Mouse (Mus musculus) CH12.LX (cell line): ENCODE measurements around the gene Hoxd3. TPM values are rescaled to one million over a fixed set of nuclear protein-coding genes. Genes with fewer than 3 reads are reported as not detected.

ENCODE experiments used
- DNase-seq: peaks from one replicate; pipeline ENCODE4 v3.0.0-alpha.2; 2013; ENCODE audit errors: extremely low read depth
- H3K27ac ChIP-seq: 2 replicates; pipeline ENCODE4 v1.5.1; 2012; ENCODE audit warnings: low read depth, mild to moderate bottlenecking, control low read depth, moderate library complexity; ENCODE audit not compliant: insufficient read depth
- H3K27me3 ChIP-seq: replicated peaks from 2 replicates; pipeline ENCODE3; 2012; ENCODE audit warnings: inconsistent platforms
- H3K36me3 ChIP-seq, 2 experiments: replicated peaks in 1 of 2; 2 replicates each; pipeline versions ENCODE3 to v1.6.1; 2012; ENCODE audit warnings: inconsistent platforms in 1 of 2, low read length in 1 of 2, mild to moderate bottlenecking in 1 of 2, mixed read lengths in 1 of 2, moderate library complexity in 1 of 2; ENCODE audit not compliant: control insufficient read depth in 1 of 2, insufficient read depth in 1 of 2
- H3K4me1 ChIP-seq, 2 experiments: 2 replicates each; pipeline ENCODE4 v1.6.1; 2012; ENCODE audit warnings: inconsistent platforms in 1 of 2, moderate library complexity in 1 of 2; ENCODE audit not compliant: insufficient read depth in 2 of 2, control insufficient read depth in 1 of 2
- H3K4me2 ChIP-seq: 2 replicates; pipeline ENCODE4 v1.6.1; 2012; ENCODE audit warnings: low read depth, mild to moderate bottlenecking, control low read depth; ENCODE audit not compliant: poor library complexity, insufficient read depth, severe bottlenecking
- H3K4me3 ChIP-seq, 3 experiments: fragments of 150-350 bp in 1 of 3; sonication (generic) in 1 of 3; replicated peaks in 1 of 3; 2 replicates each; pipeline versions ENCODE3 to v1.5.1; 2011 to 2012; ENCODE audit warnings: low read depth in 2 of 3, low read length in 2 of 3, mild to moderate bottlenecking in 2 of 3, moderate library complexity in 2 of 3, control low read depth in 1 of 3, improper control_type of control experiment in 1 of 3, inconsistent platforms in 1 of 3, mixed read lengths in 1 of 3; ENCODE audit not compliant: poor library complexity in 1 of 3
- H3K79me2 ChIP-seq: replicated peaks from 2 replicates; pipeline ENCODE4 v1.6.1; 2012; ENCODE audit warnings: mild to moderate bottlenecking, moderate library complexity; ENCODE audit not compliant: control insufficient read depth, poor library complexity, insufficient read depth, severe bottlenecking; ENCODE audit errors: extremely low read depth
- H3K9ac ChIP-seq: 2 replicates; pipeline ENCODE4 v1.6.1; 2012; ENCODE audit warnings: low read depth, mild to moderate bottlenecking, control low read depth, moderate library complexity; ENCODE audit not compliant: insufficient read depth
- H3K9me3 ChIP-seq: replicated peaks from 2 replicates; pipeline ENCODE3; 2012; ENCODE audit warnings: low read length, inconsistent platforms, mixed read lengths
- BHLHE40 ChIP-seq: IDR thresholded peaks from 2 replicates; pipeline ENCODE4 v1.6.1; 2011; ENCODE audit warnings: mild to moderate bottlenecking, low read depth, low read length, improper control_type of control experiment
- CHD2 ChIP-seq: IDR thresholded peaks from 2 replicates; pipeline ENCODE4 v1.6.1; 2011; ENCODE audit warnings: low read length, improper control_type of control experiment
- E2F4 ChIP-seq: IDR thresholded peaks from 2 replicates; pipeline ENCODE4 v1.6.1; 2011; ENCODE audit warnings: low read depth, low read length, improper control_type of control experiment; ENCODE audit not compliant: insufficient replicate concordance
- ELF1 ChIP-seq: IDR thresholded peaks from 2 replicates; pipeline ENCODE4 v1.6.1; 2014; ENCODE audit warnings: low read depth, mild to moderate bottlenecking, inconsistent platforms, low read length, improper control_type of control experiment
- EP300 ChIP-seq: IDR thresholded peaks from 2 replicates; pipeline ENCODE4 v1.6.1; 2011; ENCODE audit warnings: low read length, improper control_type of control experiment
- GABPA ChIP-seq: IDR thresholded peaks from 2 replicates; pipeline ENCODE4 v1.6.1; 2012; ENCODE audit warnings: low read depth, low read length, improper control_type of control experiment, inconsistent platforms; ENCODE audit not compliant: insufficient replicate concordance
- HCFC1 ChIP-seq: IDR thresholded peaks from 2 replicates; pipeline ENCODE4 v1.6.1; 2012; ENCODE audit warnings: low read depth, mild to moderate bottlenecking, inconsistent platforms, low read length, improper control_type of control experiment
- JUND ChIP-seq: conservative IDR thresholded peaks from 2 replicates; pipeline ENCODE4 v1.6.1; 2011; ENCODE audit warnings: low read depth, low read length, improper control_type of control experiment
- KAT2A ChIP-seq: IDR thresholded peaks from 2 replicates; pipeline ENCODE4 v1.6.1; 2012; ENCODE audit warnings: low read length, improper control_type of control experiment, inconsistent platforms; ENCODE audit not compliant: insufficient replicate concordance
- MAFK ChIP-seq: IDR thresholded peaks from 2 replicates; pipeline ENCODE4 v1.6.1; 2011; ENCODE audit warnings: low read length, improper control_type of control experiment; ENCODE audit not compliant: insufficient replicate concordance
- MAX ChIP-seq: IDR thresholded peaks from 2 replicates; pipeline ENCODE4 v1.6.1; 2011; ENCODE audit warnings: low read length, improper control_type of control experiment
- MAZ ChIP-seq: IDR thresholded peaks from 2 replicates; pipeline ENCODE4 v1.6.1; 2012; ENCODE audit warnings: low read depth, mild to moderate bottlenecking, inconsistent platforms, low read length, improper control_type of control experiment, moderate library complexity
- MEF2A ChIP-seq: IDR thresholded peaks from 2 replicates; pipeline ENCODE4 v1.6.1; 2014; ENCODE audit warnings: low read depth, mild to moderate bottlenecking, inconsistent platforms, low read length, improper control_type of control experiment, borderline replicate concordance
- MYC ChIP-seq: IDR thresholded peaks from 2 replicates; pipeline ENCODE4 v1.6.1; 2011; ENCODE audit warnings: low read depth, mild to moderate bottlenecking, improper control_type of control experiment, low read length
- NELFE ChIP-seq: IDR thresholded peaks from 2 replicates; pipeline ENCODE4 v1.6.1; 2011; ENCODE audit warnings: low read depth, low read length, improper control_type of control experiment
- RAD21 ChIP-seq: IDR thresholded peaks from 2 replicates; pipeline ENCODE4 v1.6.1; 2011; ENCODE audit warnings: low read depth, mild to moderate bottlenecking, low read length, improper control_type of control experiment, moderate library complexity
- SMC3 ChIP-seq: IDR thresholded peaks from 2 replicates; pipeline ENCODE4 v1.6.1; 2011; ENCODE audit warnings: low read depth, low read length, improper control_type of control experiment
- USF1 ChIP-seq: IDR thresholded peaks from 2 replicates; pipeline ENCODE4 v1.6.1; 2014; ENCODE audit warnings: low read depth, mild to moderate bottlenecking, inconsistent platforms, low read length, improper control_type of control experiment
- USF2 ChIP-seq: conservative IDR thresholded peaks from 2 replicates; pipeline ENCODE4 v1.6.1; 2011; ENCODE audit warnings: low read depth, low read length, improper control_type of control experiment
- ZNF384 ChIP-seq: IDR thresholded peaks from 2 replicates; pipeline ENCODE4 v1.6.1; 2012; ENCODE audit warnings: low read depth, low read length, improper control_type of control experiment, inconsistent platforms
- dilution Hi-C: fragments of 300-500 bp; cut with MboI; formaldehyde crosslinking; loops from 2 replicates; pipeline ENCODE4 v1.14.3; 2020; ENCODE audit warnings: low sequenced_read_pairs; ENCODE audit not compliant: extremely low pct_unique_long_range_greater_than_20kb, extremely low pct_ligation_motif_present
- in situ Hi-C: fragments of 300-500 bp; cut with MboI; formaldehyde crosslinking; loops from 3 replicates; pipeline ENCODE4 v1.14.3; 2019; ENCODE audit warnings: low sequenced_read_pairs, low pct_ligation_motif_present, low pct_unique_long_range_greater_than_20kb, mixed read lengths
- polyA plus RNA-seq: library from polyadenylated mRNA; unstranded; fragments of >175 nt; gene quantifications from 2 replicates; pipeline ENCODE4 v1.2.1, GENCODE M21; 2012; ENCODE audit warnings: low read depth; ENCODE audit not compliant: insufficient read length
- total RNA-seq, 2 experiments: library from RNA; depleted of rRNA; stranded (reverse); fragments of 300-350 nt in 1 of 2; fragments of >200 nt in 1 of 2; gene quantifications; 2 replicates each; pipeline ENCODE4 v1.2.3; 2012 to 2014

Gene Hoxd3
- total and polyA plus RNA-seq, 3 experiments = 0.12 to 1.1 TPM; not detected in 1

- peaks cover 16% of the 10 kb centered on the region for H3K9me3 ChIP-seq
- in situ Hi-C loops (no loop called here), dilution Hi-C loops (no loop called here)
- H3K4me2 ChIP-seq = no peak overlapping the region
- no peak for TF ChIP-seq ZNF384
- TF ChIP-seq SMC3 = no peak
- TF ChIP-seq KAT2A = no peak
- TF ChIP-seq MEF2A = no peak
- no peak for TF ChIP-seq ELF1
- TF ChIP-seq GABPA = no peak
- no peak for TF ChIP-seq HCFC1
- no peak overlapping the region for H3K9ac ChIP-seq
- peaks cover 6% of the 10 kb centered on the region; the same call in 1 of the 2 replicates for H3K79me2 ChIP-seq
- DNase-seq = no peak
- H3K27me3 ChIP-seq = no peaks in the 10 kb centered on the region
- H3K36me3 ChIP-seq = peaks cover 7 to 29% of the 10 kb centered on the region in 2 experiments
- H3K4me1 ChIP-seq = peaks cover 14 to 48% of the 10 kb centered on the region in 2 experiments
- no peak overlapping the region for H3K27ac ChIP-seq
- no peak overlapping the region for H3K4me3 ChIP-seq
Observed at GRCm38 (mm10) chr2:74735851-74736687, 24.3 kb downstream of the Hoxd3 start.

GRCm38 (mm10) chr2:74736688-74737577 is 25.2 kb downstream of the Hoxd3 start:
- peaks cover 3% of the 10 kb centered on the region; the same call in 1 of the 2 replicates for H3K79me2 ChIP-seq
- no peak for DNase-seq
- in situ Hi-C loops = no loop called here
- peak overlapping the region; percentile 63; the same call in 1 of the 2 replicates for H3K4me2 ChIP-seq
- peaks cover 14 to 40% of the 10 kb centered on the region in 2 experiments for H3K4me1 ChIP-seq
- H3K27ac ChIP-seq = no peak overlapping the region; the same call in 1 of the 2 replicates
- H3K4me3 ChIP-seq = no peak overlapping the region
- H3K9ac ChIP-seq = no peak overlapping the region
- TF ChIP-seq MAFK (no peak), MEF2A (no peak), E2F4 (no peak), EP300 (no peak), MYC (no peak), HCFC1 (no peak), BHLHE40 (no peak), RAD21 (no peak), USF1 (no peak), MAZ (no peak), USF2 (no peak), MAX (no peak), NELFE (no peak), JUND (no peak), CHD2 (no peak)
- TF ChIP-seq, all 38 proteins: peak for 0
- Histone ChIP-seq H3K27me3 (no peaks in the 10 kb centered on the region), H3K9me3 (peaks cover 16% of the 10 kb centered on the region), H3K36me3 (peaks cover 7 to 29% of the 10 kb centered on the region in 2 experiments)
- dilution Hi-C loops = no loop called here
